Mouse (Mus musculus) adrenal gland, postnatal 10 days (tissue): ENCODE measurements around the gene Rnft2. TPM values are rescaled to one million over a fixed set of nuclear protein-coding genes. Genes with fewer than 3 reads are reported as not detected.

Experiments
- DNase-seq: peaks from one replicate; pipeline ENCODE4 v3.0.0; 2021; ENCODE audit warnings: mixed read lengths
- long read RNA-seq, 2 experiments: library from polyadenylated mRNA; stranded (forward); transcript quantifications; one replicate each; pipeline ENCODE4 v2.0.0; 2021
- total RNA-seq, 2 experiments: library from RNA; stranded (reverse); gene quantifications; 2 replicates each; pipeline ENCODE4 v1.2.3; 2021

The Rnft2 gene
- total RNA-seq = 1 to 10 TPM; 4.0 to 5.5 TPM
- long read RNA-seq, experiment 1, partial matches to known transcripts = 1 of 4 reads
- long read RNA-seq, experiment 1, other reads (novel, unspliced or antisense) = 3 of 4 reads
- long read RNA-seq, experiment 2, full-length matches to known transcripts = 2 of 4 reads
- long read RNA-seq, experiment 2, partial matches to known transcripts = 0 of 4 reads
- long read RNA-seq, experiment 2, other reads (novel, unspliced or antisense) = 2 of 4 reads

- peak; percentile 100 for DNase-seq
These were observed at the start of gene Rnft2, which contains the start of gene 2410131K14Rik for GRCm38 (mm10) chr5:118244606-118245443. TSS of gene Rnft2 (minus strand) at chr5:118245116. TSS of gene 2410131K14Rik (plus strand) at chr5:118245227.

DNA sequence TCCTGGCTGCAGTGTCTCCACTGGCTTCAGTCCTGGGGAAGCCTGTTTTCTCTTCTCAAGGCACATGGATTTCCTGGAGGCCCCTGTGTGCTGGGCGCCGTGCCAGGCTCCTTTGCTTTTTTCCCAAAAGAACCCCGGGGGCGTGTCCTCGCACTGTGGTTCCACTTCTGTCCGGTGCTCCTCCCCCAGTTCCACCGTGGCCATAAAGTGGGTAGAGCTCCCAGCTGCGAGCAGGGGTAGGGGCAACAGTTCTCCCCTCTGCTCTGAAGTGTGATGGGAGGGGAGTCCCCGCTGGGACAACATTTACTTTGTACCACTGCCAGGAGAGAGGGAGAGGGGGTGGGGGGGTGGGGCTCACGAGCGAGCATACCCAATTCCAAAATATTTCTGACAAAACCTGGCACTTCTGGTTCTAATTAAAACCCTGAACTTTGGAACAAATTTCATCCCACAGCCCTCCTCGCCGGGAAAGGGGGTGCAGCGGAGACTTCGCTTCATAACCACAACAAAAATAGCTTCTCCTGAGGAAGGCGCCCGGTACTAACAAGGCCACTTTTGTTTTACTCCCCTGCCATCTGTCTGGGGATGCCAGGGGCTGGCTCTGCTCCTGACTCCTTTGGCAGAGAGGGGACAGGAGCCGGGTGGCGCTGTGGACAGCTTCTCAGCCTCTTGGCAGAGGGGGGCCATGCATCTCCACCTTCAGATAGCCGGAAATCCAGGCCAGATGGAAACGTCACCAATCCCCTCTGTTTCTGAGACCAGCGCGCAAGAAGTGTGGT is 49.4 kb upstream of the Rnft2 start:
- peak; percentile 95 for DNase-seq

DNA sequence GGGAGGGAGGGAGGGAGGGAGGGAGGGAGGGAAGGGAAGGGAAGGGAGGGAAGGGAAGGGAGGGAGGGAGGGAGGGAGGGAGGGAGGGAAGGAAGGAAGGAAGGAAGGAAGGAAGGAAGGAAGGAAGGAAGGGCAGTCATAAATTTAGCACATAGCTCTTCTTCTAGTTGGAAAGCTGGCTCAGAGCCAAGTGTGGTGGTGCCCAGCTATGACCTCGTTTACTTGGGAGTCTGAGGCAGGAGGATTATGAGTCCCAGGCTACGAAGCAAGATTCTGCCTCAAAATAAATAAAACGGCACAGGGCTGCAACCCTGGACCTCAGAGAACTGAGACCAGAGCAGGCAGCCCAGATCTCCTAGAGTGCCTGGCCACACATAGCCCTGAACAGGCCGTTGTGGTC is 47.6 kb upstream of the Rnft2 start:
- DNase-seq = no peak

DNA sequence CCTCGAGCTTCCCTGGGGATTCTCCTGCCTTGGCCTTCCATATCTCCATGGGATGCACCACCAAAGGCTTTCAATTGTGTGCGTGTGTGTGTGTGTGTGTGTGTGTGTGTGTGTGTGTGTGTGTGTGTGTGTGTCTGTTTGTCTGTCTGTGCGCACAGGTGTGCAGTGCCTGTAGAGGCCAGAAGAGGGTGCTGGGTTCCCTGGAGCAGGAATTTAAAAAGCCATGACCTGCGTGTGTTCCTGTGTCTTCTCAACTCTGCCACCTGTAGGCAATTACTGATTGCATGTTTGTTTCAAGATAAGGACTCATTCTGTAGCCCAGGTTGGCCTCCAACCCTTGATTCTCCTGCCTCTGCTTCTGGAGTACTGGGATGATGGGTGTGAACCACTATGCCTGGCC is 46.5 kb upstream of the Rnft2 start:
- no peak for DNase-seq

DNA sequence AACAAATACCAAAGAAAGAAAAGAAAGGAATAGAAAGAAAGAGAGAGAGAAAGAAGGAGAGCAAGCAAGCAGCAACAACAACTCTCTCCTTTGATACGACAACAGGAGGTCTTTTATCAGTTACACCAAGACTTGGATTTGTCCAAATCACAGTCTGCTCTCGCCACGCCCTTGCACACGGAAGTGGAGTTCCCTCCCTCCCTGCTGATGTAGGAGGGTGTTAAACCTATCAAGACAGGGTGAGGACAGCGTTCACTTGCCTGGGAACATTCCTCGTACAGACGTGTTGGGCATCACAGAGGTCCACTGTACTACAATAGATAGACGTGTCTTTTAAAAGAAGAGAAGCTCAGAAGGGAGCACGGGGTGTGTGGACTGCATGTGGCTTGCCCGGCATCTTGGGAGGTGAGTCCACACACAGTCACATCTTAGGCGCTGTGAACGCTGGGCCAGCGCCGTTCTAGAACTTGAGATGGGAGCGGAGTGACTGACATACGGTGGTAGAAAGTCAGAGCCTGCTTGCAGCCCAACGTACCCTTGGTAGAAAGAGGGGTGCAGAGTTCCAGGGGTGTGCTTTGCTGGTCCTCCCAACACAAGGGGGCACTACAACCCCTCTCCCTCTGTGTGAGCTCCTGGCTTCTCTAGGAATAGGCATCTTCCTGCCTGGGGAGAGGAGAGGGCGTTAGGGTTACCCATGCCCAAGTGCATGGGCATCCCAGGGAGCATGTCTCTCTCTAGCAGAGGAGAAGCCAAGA is 33.0 kb upstream of the Rnft2 start:
- no peak for DNase-seq

DNA sequence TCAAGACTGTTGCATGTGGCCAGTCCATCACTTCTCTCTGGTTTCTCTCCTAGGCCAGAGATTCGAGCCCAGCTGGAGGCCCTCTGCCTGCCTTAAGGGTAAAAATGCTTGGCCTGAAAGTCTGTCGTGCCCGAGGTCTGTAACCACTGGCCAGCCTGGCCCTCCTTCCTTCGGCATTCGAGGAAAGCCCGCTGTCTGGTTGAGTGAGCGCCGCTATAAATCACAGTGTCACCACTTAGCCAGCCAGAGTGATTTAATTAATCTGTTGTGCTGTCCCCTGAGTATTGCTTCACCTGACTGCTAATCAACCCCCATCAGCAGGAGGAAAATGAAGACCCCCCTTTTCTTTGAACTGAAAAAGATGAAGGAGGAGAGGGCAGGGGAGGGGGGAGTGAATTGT is 31.8 kb upstream of the Rnft2 start:
- no peak for DNase-seq

DNA sequence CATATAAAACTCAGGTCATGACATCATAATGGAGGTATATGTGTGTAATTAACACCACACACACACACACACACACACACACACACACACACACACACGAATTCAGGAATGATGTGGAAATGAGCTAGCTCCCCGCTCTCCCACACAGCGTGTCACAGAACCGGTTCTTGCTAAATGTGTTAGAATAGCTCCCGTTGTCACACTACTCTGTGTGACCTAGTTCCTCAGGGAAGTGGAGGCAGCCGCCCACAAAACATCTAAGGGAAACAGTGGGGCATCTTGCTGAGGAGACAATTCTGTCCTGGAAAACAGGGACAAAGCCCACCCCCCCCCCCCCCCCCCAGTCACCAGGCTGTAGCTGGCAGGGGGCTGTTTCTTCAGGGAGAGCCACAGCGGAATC is 31.4 kb upstream of the Rnft2 start:
- no peak for DNase-seq

- peak; percentile 46 for DNase-seq
These were observed 29.6 kb upstream of the Rnft2 start for GRCm38 (mm10) chr5:118274546-118274945.

- no peak for DNase-seq
These were observed 28.5 kb upstream of the Rnft2 start for GRCm38 (mm10) chr5:118273446-118273845.

- DNase-seq = no peak
These were observed 26.7 kb upstream of the Rnft2 start for GRCm38 (mm10) chr5:118271449-118272110.

- DNase-seq = peak; percentile 91
These were observed 24.1 kb upstream of the Rnft2 start for GRCm38 (mm10) chr5:118268987-118269386.

GRCm38 (mm10) chr5:118266309-118266708 is 21.4 kb upstream of the Rnft2 start:
- no peak for DNase-seq

DNA sequence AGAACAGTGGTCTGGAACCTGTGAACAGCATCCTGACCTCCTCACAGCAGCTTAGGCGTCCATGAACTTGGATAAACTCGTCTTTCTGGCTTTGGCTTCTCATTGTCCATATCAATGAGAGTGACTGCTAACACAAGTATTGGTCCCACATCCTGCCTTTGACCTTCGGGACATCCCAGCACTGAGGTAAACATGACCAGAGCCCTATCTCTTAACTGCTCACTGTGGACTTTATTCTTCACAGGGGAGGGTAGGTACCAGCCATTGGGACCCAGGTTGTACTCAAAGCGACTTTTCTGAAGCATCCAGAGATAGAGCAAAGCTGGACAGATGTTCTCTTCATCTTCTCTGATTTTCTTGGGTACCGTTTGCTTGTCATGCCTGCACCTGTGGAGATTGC is 20.4 kb upstream of the Rnft2 start:
- DNase-seq = no peak

GRCm38 (mm10) chr5:118264279-118264678 is 19.4 kb upstream of the Rnft2 start:
- DNase-seq = no peak

GRCm38 (mm10) chr5:118262418-118262817 is 17.5 kb upstream of the Rnft2 start:
- no peak for DNase-seq

DNA sequence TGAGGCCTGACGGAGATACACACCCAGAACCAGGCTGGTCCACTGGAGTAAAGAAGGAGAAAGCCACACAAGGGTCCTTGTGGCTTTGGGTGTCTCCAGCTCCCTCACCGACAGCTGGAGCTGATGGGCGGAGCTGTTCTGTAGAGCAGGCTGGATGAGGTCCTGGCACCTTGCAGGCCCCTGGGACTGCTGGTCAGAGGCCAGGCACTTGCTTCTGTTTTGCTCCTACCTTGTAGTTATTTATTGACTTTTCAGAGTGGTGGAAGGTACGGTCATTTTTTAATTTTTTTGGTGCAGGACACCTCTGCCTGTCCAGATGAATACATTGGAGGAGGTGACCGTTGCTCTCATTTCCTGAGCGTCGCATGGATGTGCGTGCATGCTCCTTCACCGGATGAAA is 16.3 kb upstream of the Rnft2 start:
- DNase-seq = peak; percentile 35

GRCm38 (mm10) chr5:118260642-118261041 is 15.7 kb upstream of the Rnft2 start:
- no peak for DNase-seq

GRCm38 (mm10) chr5:118260055-118260454 is 15.1 kb upstream of the Rnft2 start:
- DNase-seq = no peak

DNA sequence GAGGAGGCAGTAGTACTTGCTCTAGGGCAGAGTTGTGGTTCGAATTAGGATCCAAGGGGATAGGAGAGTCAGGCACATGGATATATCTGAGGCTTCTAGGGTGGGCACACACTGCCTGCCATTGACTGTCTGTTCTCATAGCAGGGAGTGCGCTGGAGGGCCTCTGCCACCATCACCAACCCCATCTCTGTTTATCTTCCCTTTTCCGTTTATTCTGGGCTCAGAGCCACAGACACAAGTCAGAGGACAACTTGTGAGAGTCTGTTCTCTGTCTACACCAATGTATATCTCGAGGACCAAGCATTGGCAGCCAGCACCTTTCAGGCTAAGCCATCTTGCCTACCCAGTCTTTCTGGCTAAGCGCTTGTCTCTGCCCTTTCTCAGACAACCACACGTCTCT is 14.7 kb upstream of the Rnft2 start:
- no peak for DNase-seq

- no peak for DNase-seq
These were observed 14.2 kb upstream of the Rnft2 start for GRCm38 (mm10) chr5:118259152-118259551.

- DNase-seq = no peak
These were observed 12.1 kb upstream of the Rnft2 start for GRCm38 (mm10) chr5:118256981-118257380.

- DNase-seq = no peak
These were observed 8.6 kb upstream of the Rnft2 start for GRCm38 (mm10) chr5:118253551-118253950.
